Comparison of ENCODE assay signal across 13 mouse cellular contexts in genomic region chrX:167099411-167099810, GRCm38 (mm10).
A peak's percentile ranks its signal among the peaks of the same experiment; 100 is the strongest.
DNase-seq lines count a peak whose midpoint lies in the region; ATAC-seq lines count a peak whose summit lies in the region.
"Had no signal": no experiment of that assay in that cellular context is flagged by ENCODE, and none has a peak within 500 bp of the region (broad histone marks: within the 10 kb centered on the region; RNA-seq: fewer than 3 reads in every experiment).

No protein-coding gene starts in this region.

- 58% methylated on average over 6 of the region's 6 CpGs for WGBS in kidney, embryonic 16.5 days
- WGBS in forebrain, embryonic 13.5 days = 56% methylated on average over 6 of the region's 6 CpGs

- peaks cover 13% of the 10 kb centered on the region; the same call in 1 of the 2 replicates for H3K4me1 ChIP-seq in kidney, embryonic 16.5 days (ENCODE audit: insufficient read depth, low read length)
- H3K4me1 ChIP-seq in forebrain, embryonic 13.5 days = peaks cover 8% of the 10 kb centered on the region; the same call in 1 of the 2 replicates
- H3K4me1 ChIP-seq: embryonic facial prominence, embryonic 15.5 days; limb, embryonic 15.5 days had no signal

- peak; percentile 17 for DNase-seq in kidney, postnatal 10 days
- DNase-seq in ZHBTc4 (ENCODE audit: low read depth, low spot score) = peak; percentile 21
- DNase-seq in forelimb bud, embryonic 11.5 days (ENCODE audit: low read depth, low spot score) = peak; percentile 14
- peak; percentile 45 for DNase-seq in mesoderm, embryonic 11.5 days (ENCODE audit: low read depth, low spot score)
- no peak for DNase-seq in cerebellum, adult 9-10 months

- no peak overlapping the region for H3K4me2 ChIP-seq in kidney, embryonic 16.5 days (replicated peaks; ENCODE audit: low read depth, low read length)
- no peak overlapping the region for H3K4me2 ChIP-seq in forebrain, embryonic 13.5 days
- H3K4me2 ChIP-seq: embryonic facial prominence, embryonic 15.5 days; forebrain, embryonic 12.5 days; limb, embryonic 15.5 days had no signal

- no peaks in the 10 kb centered on the region for H3K36me3 ChIP-seq in kidney, embryonic 16.5 days (ENCODE audit: insufficient read depth, low read length)
- no peaks in the 10 kb centered on the region for H3K36me3 ChIP-seq in forebrain, embryonic 13.5 days (ENCODE audit: poor library complexity, severe bottlenecking)
- H3K36me3 ChIP-seq: embryonic facial prominence, embryonic 15.5 days; forebrain, embryonic 12.5 days; limb, embryonic 15.5 days had no signal

- H3K27ac ChIP-seq in kidney, embryonic 16.5 days (ENCODE audit: low read length) = no peak overlapping the region
- H3K27ac ChIP-seq in forebrain, embryonic 13.5 days = no peak overlapping the region
- H3K27ac ChIP-seq: embryonic facial prominence, embryonic 15.5 days; forebrain, embryonic 12.5 days; limb, embryonic 15.5 days; macrophage had no signal

- H3K27me3 ChIP-seq in kidney, embryonic 16.5 days (ENCODE audit: insufficient read depth, low read length) = peaks cover 44% of the 10 kb centered on the region; the same call in 1 of the 2 replicates
- peaks cover 18% of the 10 kb centered on the region; the same call in 1 of the 2 replicates for H3K27me3 ChIP-seq in forebrain, embryonic 13.5 days

- no peaks in the 10 kb centered on the region for H3K9me3 ChIP-seq in kidney, embryonic 16.5 days (ENCODE audit: low read length)
- no peaks in the 10 kb centered on the region for H3K9me3 ChIP-seq in forebrain, embryonic 13.5 days (replicated peaks)
- H3K9me3 ChIP-seq: embryonic facial prominence, embryonic 15.5 days; forebrain, embryonic 12.5 days; limb, embryonic 15.5 days had no signal

- H3K4me3 ChIP-seq in kidney, embryonic 16.5 days (ENCODE audit: low read length) = no peak overlapping the region
- H3K4me3 ChIP-seq in forebrain, embryonic 13.5 days = no peak overlapping the region
- H3K4me3 ChIP-seq: embryonic facial prominence, embryonic 15.5 days; forebrain, embryonic 12.5 days; limb, embryonic 15.5 days had no signal

- no peak for ATAC-seq in kidney, embryonic 16.5 days (ENCODE audit: low FRiP score, low TSS enrichment)
- ATAC-seq in forebrain, embryonic 13.5 days = no peak
- ATAC-seq: intestine, embryonic 16.5 days; midbrain, embryonic 16.5 days had no signal

- no peak overlapping the region for H3K9ac ChIP-seq in kidney, embryonic 16.5 days (replicated peaks; ENCODE audit: low read length)
- no peak overlapping the region for H3K9ac ChIP-seq in forebrain, embryonic 13.5 days
- H3K9ac ChIP-seq: embryonic facial prominence, embryonic 15.5 days; forebrain, embryonic 12.5 days; limb, embryonic 15.5 days had no signal
